Mouse (Mus musculus): ENCODE measurements around the gene Eif4g2.
A peak's percentile ranks its signal among the peaks of the same experiment; 100 is the strongest.

Gene Eif4g2

GRCm38 (mm10) chr7:111069439-111070166, 13.2 kb downstream of the Eif4g2 start:
- no peak for DNase-seq (ENCODE audit: low read depth in 1 of 2, low spot score in 2 of 2)

- no peak for DNase-seq (ENCODE audit: low read depth in 1 of 2, low spot score in 2 of 2)
Observed at GRCm38 (mm10) chr7:111068181-111068580, 14.6 kb downstream of the Eif4g2 start.

- no peak for DNase-seq (ENCODE audit: low read depth in 1 of 2, low spot score in 2 of 2)
Observed at GRCm38 (mm10) chr7:111062971-111063370, 19.9 kb downstream of the Eif4g2 start.

- DNase-seq (ENCODE audit: low read depth in 1 of 2, low spot score in 2 of 2) = no peak
Observed at GRCm38 (mm10) chr7:111059527-111059926, 23.3 kb downstream of the Eif4g2 start.

- DNase-seq (ENCODE audit: low read depth in 1 of 2, low spot score in 2 of 2) = no peak
Observed at GRCm38 (mm10) chr7:111055984-111056657, 26.7 kb downstream of the Eif4g2 start.

GRCm38 (mm10) chr7:111055221-111055620, 27.6 kb downstream of the Eif4g2 start:
- DNase-seq (ENCODE audit: low read depth in 1 of 2, low spot score in 2 of 2) = no peak

GRCm38 (mm10) chr7:111049652-111050421, 33.0 kb downstream of the Eif4g2 start:
- peak; percentile 8 to 18 for DNase-seq (ENCODE audit: low read depth in 1 of 2, low spot score in 2 of 2)

- no peak for DNase-seq (ENCODE audit: low read depth in 1 of 2, low spot score in 2 of 2)
Observed at GRCm38 (mm10) chr7:111048920-111049319, 33.9 kb downstream of the Eif4g2 start.

- no peak for DNase-seq (ENCODE audit: low read depth in 1 of 2, low spot score in 2 of 2)
Observed at GRCm38 (mm10) chr7:111029046-111029553, 53.7 kb downstream of the Eif4g2 start.

- DNase-seq (ENCODE audit: low read depth in 1 of 2, low spot score in 2 of 2) = peak; percentile 75 to 93
Observed at GRCm38 (mm10) chr7:111028281-111029045, 54.4 kb downstream of the Eif4g2 start, which contains the start of gene Ctr9. Gene Ctr9 (plus strand): TSS chr7:111028951.

- DNase-seq (ENCODE audit: low read depth in 1 of 2, low spot score in 2 of 2) = no peak
Observed at GRCm38 (mm10) chr7:111024912-111025311, 57.9 kb downstream of the Eif4g2 start.

- no peak for DNase-seq (ENCODE audit: low read depth in 1 of 2, low spot score in 2 of 2)
Observed at GRCm38 (mm10) chr7:111024068-111024594, 58.7 kb downstream of the Eif4g2 start.

GRCm38 (mm10) chr7:111020814-111021213, 62.0 kb downstream of the Eif4g2 start:
- no peak for DNase-seq (ENCODE audit: low read depth in 1 of 2, low spot score in 2 of 2)

Measured in monocyte, adult 2 months (primary cell).